Mouse (Mus musculus) heart, embryonic 12.5 days (tissue): ENCODE results near the gene Gm20906. TPM values are rescaled to one million over a fixed set of nuclear protein-coding genes. Genes with fewer than 3 reads are reported as not detected.
"Not testable (repeated sequence)": the region's sequence is repeated elsewhere in the genome, so short reads cannot be mapped to it uniquely, and the experiment has no call there.

Experiments used
- ATAC-seq: fragments of 200-750 bp; cut with Nextera tagmentation; 2 replicates; pipeline ENCODE4 v1.8.0; 2017; ENCODE audit warnings: moderate TSS enrichment, moderate library complexity; ENCODE audit not compliant: insufficient number of reproducible peaks, low FRiP score
- H3K27ac ChIP-seq: fragments of 300-500 bp; sonication (generic); 2 replicates; pipeline ENCODE4 v1.5.1; 2016; ENCODE audit warnings: mild to moderate bottlenecking, moderate library complexity; ENCODE audit not compliant: poor library complexity, severe bottlenecking
- H3K27me3 ChIP-seq: fragments of 300-500 bp; sonication (generic); replicated peaks from 2 replicates; pipeline ENCODE4 v1.6.1; 2016; ENCODE audit warnings: mild to moderate bottlenecking, moderate library complexity
- H3K36me3 ChIP-seq: fragments of 300-500 bp; sonication (generic); 2 replicates; pipeline ENCODE4 v1.6.1; 2016; ENCODE audit warnings: mild to moderate bottlenecking, moderate library complexity
- H3K4me1 ChIP-seq: fragments of 300-500 bp; sonication (generic); replicated peaks from 2 replicates; pipeline ENCODE4 v1.6.1; 2016; ENCODE audit warnings: mild to moderate bottlenecking
- H3K4me2 ChIP-seq: fragments of 300-500 bp; sonication (generic); 2 replicates; pipeline ENCODE4 v1.6.1; 2016; ENCODE audit warnings: mild to moderate bottlenecking, moderate library complexity
- H3K4me3 ChIP-seq: fragments of 300-500 bp; sonication (generic); 2 replicates; pipeline ENCODE4 v1.5.1; 2016; ENCODE audit warnings: mild to moderate bottlenecking
- H3K9ac ChIP-seq: fragments of 300-500 bp; sonication (generic); 2 replicates; pipeline ENCODE4 v1.6.1; 2016; ENCODE audit warnings: mild to moderate bottlenecking, moderate library complexity
- H3K9me3 ChIP-seq: fragments of 300-500 bp; sonication (generic); replicated peaks from 2 replicates; pipeline ENCODE4 v1.6.1; 2016; ENCODE audit warnings: mild to moderate bottlenecking, moderate library complexity
- WGBS: fragments of 180-500 bp; shearing (Covaris S2); methylation state at CpG from one replicate; pipeline ENCODE4 v1.1.7; 2016; 5-methylcytosine and 5-hydroxymethylcytosine counted together
- polyA plus RNA-seq: library from polyadenylated mRNA; unstranded; fragments of >200 nt; fragmentation: Nextera tagmentation; extraction: Ambion mirVana; gene quantifications from 2 replicates; pipeline ENCODE4 v1.2.1, GENCODE M21; 2016

Gene Gm20906
- polyA plus RNA-seq = not detected in 2 replicates

DNA sequence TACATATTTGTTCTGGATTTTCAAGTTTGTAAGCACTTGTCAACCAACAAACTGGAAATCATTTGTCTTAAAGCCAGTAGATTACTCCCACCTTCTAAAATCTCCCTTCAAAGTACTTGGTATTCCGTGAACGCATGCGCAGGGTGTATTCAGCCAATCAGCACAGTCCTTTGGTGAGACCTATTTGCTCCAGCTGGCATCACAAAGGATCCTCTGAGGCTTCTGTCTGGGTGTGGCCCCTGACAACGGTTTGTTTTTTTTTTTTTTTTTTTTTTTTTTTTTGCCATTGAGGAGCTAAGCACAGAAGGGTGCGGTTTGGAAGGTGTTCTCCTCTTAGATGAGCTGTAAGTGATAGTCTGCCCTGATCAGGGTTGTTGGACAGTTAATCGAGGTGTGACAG lies at the start of gene Gm20906:
Gene Gm20906 (plus strand): TSS at position 301 of the 400 bp plus-strand sequence.
- H3K36me3 ChIP-seq, H3K4me1 ChIP-seq, ATAC-seq, H3K9me3 ChIP-seq, H3K27me3 ChIP-seq, H3K27ac ChIP-seq, H3K4me2 ChIP-seq, H3K9ac ChIP-seq, H3K4me3 ChIP-seq: not testable (repeated sequence)
- no CpG with 5 or more reads among the region's 6 CpGs for WGBS
